Mouse (Mus musculus): Measurements from ENCODE around the gene Pagr1b. TPM values are rescaled to one million over a fixed set of nuclear protein-coding genes. Genes with fewer than 3 reads are reported as not detected.

The Pagr1b gene
- polyA plus RNA-seq, 2 experiments from 2014 or later, result 1.3 to 2.4 TPM

DNA sequence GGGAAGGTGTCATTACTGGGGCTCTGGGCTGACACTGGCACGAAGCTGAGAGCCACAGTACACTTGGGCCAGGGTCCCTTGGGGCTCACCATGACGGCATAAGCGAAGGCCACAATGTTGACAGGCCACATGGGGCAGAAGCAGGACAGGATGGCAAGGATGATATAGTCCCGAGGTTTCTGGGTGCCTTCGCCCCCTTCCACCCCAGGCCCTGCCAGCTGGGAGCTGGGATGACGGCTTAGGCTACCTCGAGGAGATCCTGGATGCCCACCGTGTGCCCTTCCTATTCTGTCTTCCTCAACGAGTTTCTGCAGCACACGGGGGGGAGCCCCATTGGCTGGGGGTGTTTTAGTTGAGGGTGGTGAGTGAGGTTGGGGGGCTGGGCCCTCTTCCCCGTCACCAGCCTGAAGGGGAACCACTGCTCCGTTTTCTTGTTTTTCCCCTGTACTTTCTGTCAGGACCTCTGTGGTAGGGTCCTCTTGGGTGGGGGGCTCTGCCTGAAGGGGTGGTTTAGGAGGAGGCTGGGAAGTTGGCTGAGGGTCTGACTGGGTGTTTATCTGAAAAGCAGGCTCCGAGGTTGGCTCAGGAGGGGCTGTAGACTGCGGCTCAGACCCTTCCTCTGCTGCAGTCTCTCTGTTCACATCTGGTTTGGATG lies 3.1 kb upstream of the Pagr1b start:
- ATAC-seq, result no peak

DNA sequence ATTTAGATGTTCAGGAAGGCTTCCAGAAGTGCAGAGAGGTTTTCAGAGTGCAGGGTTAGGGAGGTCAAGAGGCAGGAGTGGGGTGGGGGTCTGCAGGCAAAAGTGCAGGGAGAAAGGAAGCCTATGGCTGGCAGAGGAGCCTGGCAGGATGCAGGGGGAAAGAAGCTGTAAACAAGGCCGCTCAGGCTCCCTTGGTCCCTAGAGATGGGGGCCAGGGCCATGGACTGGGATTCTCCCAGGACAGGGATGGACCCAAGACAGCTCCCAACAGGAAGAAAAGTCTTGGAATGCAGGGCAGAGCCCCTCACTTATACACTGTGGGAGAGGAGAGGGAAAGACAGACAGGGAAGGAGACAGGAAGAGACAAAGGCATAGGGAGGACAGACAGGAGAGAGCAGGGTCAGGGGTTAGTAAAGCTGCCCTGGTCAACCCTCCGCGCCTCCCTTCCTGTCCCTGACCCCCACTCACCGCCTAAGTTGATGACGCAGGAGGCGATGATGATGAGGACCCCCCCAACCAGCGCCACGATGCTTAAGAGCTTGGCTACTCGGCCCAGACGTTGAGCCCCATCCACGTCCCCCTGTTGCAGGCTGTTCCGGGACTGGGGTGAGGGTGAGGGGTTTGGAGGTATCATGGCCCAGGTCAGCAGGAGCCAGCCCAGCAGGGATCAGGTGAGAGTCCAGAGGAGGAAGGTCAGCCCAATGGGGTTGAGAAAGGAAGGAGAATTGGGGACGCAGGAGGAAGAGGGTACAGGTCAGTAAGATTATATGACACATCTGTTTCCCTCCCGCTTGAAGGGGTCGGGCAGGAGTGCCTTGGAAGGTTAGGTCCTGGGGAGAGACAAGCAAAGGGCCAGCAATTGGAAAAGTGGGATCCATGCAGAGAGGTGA lies 2.4 kb upstream of the Pagr1b start:
- ATAC-seq, result no peak

GRCm38 (mm10) chr7:127017950-127018345 lies 1.7 kb upstream of the Pagr1b start:
- ATAC-seq, result no peak

DNA sequence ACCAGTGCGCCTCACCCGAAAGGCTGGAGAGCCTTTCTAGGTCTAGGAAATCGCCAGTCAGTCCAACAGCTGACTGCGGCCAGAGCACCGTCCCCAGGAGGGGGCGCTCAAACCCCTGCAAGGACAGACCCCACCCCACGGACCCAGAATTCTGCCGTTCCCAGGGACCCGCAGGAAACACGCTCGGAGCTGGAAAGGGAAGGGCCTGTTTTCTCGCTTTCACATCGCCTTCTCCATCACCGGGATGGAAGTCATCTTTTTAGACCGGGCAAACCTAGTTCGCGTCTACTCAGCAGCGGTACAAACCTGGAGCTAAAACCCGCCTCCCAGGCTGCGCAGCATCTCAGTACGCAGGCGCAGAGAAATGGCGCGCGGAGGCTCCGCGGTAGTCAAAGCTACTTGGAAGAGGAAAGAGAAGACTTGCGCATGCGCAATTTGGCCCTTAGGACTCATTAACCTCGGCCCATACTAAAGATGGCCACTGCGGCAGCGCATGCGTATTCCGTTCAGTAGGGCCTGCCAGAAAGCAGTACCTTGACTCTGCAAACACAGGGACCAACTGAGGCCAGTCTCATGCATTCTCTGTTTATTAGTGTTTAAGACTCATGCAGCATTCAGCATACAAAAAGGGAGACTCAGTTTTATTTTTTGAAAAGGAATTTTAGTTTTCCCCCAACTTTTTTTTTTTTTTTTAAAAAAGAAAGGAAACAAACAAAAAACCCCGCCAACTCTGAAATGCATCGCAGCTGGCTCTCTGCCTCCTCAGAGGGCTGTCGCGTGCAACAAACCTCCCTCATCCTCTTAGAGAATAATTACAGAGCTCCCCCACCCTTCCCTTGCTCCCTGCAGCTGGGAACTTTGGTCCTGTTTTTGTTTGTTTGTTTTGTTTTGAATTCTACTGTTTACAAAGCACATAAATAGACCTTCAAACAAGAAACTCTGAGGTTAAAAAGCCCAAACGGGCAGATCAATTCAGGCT lies 976 bp upstream of the Pagr1b start, which contains the start of gene Pagr1a:
TSS of gene Pagr1a (minus strand) at position 382 of the 979 bp plus-strand sequence.
- ATAC-seq, result peak; percentile 72

DNA sequence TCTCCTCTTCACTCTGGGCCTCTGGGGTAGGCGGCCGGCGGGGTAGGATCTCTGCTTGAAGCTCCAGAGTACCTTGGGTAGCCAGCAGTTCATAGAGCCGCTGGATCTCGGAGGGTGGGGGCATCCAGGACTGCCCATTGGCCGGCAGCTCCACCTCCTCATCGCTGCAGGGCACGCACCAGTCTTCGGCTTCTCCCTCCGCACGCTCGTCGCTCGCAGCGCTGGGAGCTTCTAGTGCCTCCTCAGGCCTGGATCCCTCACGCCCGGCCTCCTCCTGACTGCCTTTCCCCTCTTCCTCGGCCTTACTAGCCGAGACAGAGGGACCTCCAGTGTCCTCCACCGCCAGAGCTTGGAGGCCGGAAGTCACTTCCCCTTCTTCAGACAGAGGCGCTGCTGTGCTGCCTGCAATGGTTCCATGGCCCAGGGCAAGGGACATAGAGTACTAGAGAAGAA lies 228 bp upstream of the Pagr1b start:
- peak; percentile 62 for ATAC-seq

DNA sequence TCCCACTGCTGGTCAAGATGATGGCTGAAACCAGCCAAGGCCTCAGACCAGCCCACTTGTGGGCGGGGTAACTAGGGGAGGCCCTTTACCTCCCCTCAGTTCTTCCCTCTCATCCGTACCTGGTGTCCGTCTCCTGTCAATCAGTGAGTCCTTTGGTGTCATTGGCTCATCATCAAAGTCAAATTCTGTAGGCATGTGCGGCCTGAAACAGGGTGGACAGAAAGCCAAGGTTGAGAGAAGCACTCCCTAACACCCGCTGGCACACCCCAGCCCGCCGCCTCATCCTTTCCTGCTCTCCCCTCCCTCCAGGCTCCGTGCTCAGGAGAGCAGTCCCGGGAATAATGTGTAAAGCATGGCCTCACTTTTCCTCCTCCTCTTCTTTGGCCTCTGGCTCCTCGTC lies 203 bp downstream of the Pagr1b start:
- no peak for ATAC-seq

GRCm38 (mm10) chr7:127014993-127015392 lies 1.3 kb downstream of the Pagr1b start:
- no peak for ATAC-seq

- ATAC-seq, result peak; percentile 67
Measured at GRCm38 (mm10) chr7:127014320-127014719, 2.0 kb downstream of the Pagr1b start, which contains the start of gene Mvp. Mvp (minus strand) TSS chr7:127014621.

DNA sequence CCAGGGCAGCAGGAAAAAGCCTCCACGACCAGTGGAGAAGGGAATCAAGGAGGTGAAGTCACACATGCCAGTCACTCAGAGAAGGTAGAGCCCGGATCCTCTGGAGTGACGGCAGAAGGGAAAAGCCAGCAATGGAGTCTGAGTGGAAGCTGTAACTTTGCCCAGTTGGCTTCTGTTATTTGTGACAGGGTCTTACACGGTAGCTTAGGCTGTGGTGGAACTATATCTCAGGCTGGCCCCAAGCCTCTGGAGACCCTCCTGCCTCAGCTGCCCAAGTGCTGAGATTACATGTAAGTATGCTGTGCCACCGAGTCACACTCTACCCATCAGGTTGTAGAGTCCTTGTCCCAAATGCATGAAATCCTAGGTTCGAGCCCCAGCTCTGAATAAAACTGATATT lies 2.9 kb downstream of the Pagr1b start:
- ATAC-seq, result no peak

DNA sequence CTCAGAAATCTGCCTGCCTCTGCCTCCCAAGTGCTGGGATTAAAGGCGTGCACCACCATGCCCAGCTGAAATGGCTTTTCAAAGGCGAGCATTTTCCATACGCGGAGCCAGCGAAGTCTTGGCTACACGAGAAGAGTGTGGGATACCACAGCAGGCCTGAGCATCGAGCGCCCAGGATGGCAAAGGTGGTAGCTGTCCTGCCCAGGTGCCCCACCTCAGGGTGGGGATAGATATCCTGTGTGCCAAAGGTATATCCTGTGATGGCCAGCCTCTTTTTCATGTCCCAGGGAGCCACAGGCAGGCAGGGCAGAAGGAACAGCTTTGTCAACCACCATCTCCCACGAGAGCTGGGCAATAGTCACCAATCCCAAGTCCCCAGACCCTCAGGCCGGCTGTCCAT lies 3.4 kb downstream of the Pagr1b start:
- ATAC-seq, result no peak

- ATAC-seq, result no peak
Measured at GRCm38 (mm10) chr7:127012374-127012773, 3.9 kb downstream of the Pagr1b start.

DNA sequence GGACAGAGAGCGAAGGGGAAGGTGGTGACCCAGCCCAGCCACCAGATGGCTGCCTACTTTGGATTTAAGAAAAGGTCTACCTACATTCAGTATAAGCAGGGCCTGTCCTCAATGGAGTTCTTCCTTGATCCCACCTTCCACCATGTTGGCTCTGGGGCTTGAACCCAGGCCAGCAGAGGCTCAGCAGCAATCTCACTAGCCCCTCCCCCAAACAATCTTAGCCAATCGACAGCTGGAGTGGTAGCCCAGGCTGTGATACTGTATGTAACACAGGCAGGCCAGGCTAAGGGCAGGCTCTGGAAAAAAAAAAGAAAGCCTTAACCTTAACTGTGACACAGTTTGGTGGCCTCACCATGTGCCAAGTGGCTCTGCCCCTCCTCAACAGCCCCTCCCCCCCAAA lies 4.6 kb downstream of the Pagr1b start:
- no peak for ATAC-seq

DNA sequence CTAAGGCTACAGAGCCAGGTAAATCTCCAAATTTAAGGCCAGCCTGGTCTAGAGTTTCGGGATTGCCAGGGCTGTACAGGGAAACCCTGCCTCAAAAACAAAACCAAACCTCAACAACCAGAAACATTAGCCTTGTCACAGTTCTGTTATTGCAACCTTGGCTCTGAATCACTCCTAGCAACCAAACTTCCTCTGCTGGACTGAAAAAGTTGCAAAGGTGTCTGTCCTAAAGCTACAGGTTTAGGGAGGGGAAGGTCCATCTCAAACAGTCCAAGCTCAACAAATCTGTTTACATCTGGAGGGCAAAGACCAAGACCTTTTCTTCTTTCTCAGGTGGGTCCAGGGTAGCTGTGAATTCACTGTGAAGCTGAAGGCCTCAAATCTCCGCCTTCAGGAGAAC lies 5.2 kb downstream of the Pagr1b start:
- ATAC-seq, result no peak

DNA sequence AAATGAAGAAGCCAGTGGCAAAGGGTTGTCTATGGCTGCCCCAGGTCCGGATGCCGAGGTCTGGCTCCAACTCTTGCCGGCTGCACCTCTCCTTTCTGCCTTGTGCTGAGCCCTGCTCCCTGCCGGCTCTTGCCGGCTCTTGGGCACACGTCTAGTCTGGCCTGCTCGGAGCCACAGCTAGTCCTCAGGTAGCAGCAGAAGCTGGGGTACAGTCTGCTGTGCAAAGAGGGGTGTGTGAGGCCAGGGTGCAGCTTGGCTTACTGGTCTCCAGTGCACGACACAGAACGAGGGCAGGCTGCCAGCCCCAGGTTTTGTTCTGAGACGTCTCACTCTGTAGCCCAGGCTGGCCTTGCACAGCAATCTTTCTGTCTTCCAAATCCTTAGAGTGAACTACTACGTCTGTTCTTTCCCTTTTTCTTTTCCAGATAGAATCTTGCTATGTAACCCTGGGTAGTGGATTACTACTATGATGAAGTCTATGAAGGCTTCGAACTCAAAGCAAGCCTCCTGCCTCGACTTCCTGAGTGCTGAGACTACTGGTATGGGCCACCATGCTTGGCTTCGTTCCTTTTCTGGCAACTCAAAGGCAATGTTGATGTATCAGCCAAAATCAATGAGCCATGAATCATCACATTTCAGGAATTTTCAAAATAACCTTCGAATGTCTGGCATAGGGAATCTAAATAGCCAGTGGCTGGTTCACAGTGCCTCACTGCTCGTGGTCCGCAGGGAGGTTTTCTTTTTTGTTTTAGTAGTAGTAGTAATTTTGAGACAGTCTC lies 6.8 kb downstream of the Pagr1b start:
- no peak for ATAC-seq

GRCm38 (mm10) chr7:127008239-127009019 lies 7.9 kb downstream of the Pagr1b start:
- no peak for ATAC-seq

DNA sequence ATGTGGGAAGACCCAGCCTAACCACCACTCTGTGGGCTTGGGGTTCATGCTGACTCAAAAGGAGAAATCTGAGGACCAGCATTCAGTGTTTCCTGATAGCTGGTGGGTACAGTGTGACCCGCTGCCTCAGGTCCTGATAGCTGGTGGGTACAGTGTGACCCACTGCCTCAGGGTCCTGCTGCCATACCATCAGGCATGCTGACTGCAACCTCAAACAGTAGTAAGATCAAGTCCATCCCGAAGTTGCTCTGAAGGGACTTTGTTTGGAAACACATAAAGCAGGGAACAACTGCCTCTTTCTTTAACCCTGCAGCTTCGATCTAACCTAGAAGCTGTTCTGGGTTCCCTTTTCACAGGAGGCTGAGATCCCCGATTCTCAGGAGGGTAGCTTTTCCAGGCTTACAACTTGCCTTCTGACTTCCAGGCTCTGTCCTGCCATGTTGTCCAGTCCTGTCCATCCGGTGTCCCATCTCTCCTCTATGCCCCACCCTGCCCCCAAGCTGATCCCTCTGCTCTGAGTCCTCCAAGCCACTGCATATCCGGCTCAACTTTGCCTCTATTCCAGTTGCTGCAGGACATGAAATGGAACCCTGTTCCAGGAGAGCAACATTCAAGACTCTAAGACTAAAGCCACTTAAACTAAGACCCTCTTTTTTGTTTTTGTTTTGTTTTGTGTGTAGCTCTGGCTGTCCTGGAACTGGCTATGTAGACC lies 8.8 kb downstream of the Pagr1b start:
- ATAC-seq, result no peak

DNA sequence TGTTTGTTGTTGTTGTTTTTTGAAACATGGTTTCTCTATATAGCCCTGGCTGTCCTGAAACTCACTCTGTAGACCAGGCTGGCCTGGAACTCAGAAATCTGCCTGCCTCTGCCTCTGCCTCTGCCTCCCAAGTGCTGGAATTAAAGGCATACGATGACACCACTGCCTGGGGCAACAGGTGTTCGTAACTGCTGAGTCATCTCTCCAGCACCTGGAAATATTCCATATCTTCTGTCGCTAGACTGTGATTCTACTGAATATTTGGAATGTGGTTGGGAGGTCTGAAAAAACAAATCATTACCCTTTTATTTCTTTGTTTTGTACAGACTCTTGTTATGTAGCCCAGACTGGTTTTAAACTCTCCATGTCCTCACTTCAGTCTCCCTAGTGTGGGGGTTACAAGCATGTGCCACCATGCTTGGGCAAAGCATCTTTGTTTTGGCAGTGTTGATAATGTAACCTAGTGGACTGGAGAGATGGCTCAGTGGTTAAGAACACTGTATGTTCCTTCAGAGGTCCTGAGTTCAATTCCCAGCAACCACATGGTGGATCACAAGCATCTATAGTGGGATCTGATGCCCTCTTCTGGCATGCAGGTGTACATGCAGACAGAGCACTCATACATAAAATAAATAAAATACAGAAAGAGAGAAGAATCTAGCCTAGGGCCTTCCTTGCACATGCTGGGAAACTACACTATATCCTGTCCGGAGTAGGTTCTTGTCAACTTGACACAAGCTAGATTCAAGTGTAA lies 12.0 kb downstream of the Pagr1b start:
- no peak for ATAC-seq

DNA sequence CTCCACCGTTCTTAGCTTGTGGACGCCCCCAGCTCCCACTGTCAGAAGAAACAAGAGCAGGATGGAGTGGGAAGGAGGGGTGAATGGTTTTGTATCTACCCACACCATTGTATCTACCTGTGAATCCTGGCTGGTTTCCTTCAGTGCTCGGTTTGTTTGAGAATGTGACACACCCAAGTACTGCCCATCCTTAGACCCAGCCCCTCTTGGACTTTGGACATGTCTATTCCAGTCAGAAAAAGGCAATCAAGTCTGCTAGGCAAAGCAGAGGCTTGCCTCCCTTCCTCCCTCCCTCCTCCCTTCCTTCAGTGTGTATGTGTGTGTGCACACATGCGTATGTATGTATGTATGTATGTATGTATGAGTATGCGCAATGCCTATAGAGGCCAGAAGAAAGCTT lies 12.7 kb downstream of the Pagr1b start:
- ATAC-seq, result no peak

GRCm38 (mm10) chr7:126999568-126999967 lies 16.7 kb downstream of the Pagr1b start:
- ATAC-seq, result peak; percentile 96

- ATAC-seq, result no peak
Measured at GRCm38 (mm10) chr7:126996449-126996848, 19.8 kb downstream of the Pagr1b start.
